Mouse (Mus musculus) limb, embryonic 14.5 days (tissue): ENCODE measurements at regions not wholly inside any gene's neighbourhood (a gene's known extent, or its start where the extent isn't known, plus 50 kb on each side); places are given as distances from the start of the nearest gene placed in this dataset.

ENCODE experiments used
- ATAC-seq: fragments of 200-750 bp; cut with Nextera tagmentation; 2 replicates; pipeline ENCODE4 v1.8.0; 2017; ENCODE audit warnings: low read depth, moderate number of reproducible peaks, moderate TSS enrichment; ENCODE audit not compliant: low FRiP score
- DNase-seq: peaks from one replicate; pipeline ENCODE4 v3.0.0-alpha.2; 2015; ENCODE audit warnings: low spot score
- H3K27ac ChIP-seq: fragments of 300-500 bp; sonication (generic); replicated peaks from 2 replicates; pipeline ENCODE4 v1.5.1; 2014; ENCODE audit warnings: low read depth, mild to moderate bottlenecking, low read length, moderate library complexity, mixed read lengths
- H3K27me3 ChIP-seq: fragments of 300-500 bp; sonication (generic); 2 replicates; pipeline ENCODE4 v1.6.1; 2014; ENCODE audit warnings: low read length, mixed read lengths; ENCODE audit not compliant: control insufficient read depth, insufficient read depth
- H3K36me3 ChIP-seq: fragments of 300-500 bp; sonication (generic); 2 replicates; pipeline ENCODE4 v1.6.1; 2014; ENCODE audit warnings: mild to moderate bottlenecking, low read length, moderate library complexity, mixed read lengths; ENCODE audit not compliant: control insufficient read depth, insufficient read depth
- H3K4me1 ChIP-seq: fragments of 300-500 bp; sonication (generic); 2 replicates; pipeline ENCODE4 v1.6.1; 2014; ENCODE audit warnings: antibody characterized with exemption, low read length, mixed read lengths; ENCODE audit not compliant: control insufficient read depth, insufficient read depth
- H3K4me2 ChIP-seq: fragments of 300-500 bp; sonication (generic); replicated peaks from 2 replicates; pipeline ENCODE4 v1.6.1; 2014; ENCODE audit warnings: low read depth, mild to moderate bottlenecking, low read length, moderate library complexity; ENCODE audit not compliant: severe bottlenecking
- H3K4me3 ChIP-seq: fragments of 300-500 bp; sonication (generic); replicated peaks from 2 replicates; pipeline ENCODE4 v1.5.1; 2014; ENCODE audit warnings: low read length
- H3K9ac ChIP-seq: fragments of 300-500 bp; sonication (generic); 2 replicates; pipeline ENCODE4 v1.6.1; 2014; ENCODE audit warnings: mild to moderate bottlenecking, low read depth, low read length, moderate library complexity; ENCODE audit not compliant: severe bottlenecking
- H3K9me3 ChIP-seq: fragments of 300-500 bp; sonication (generic); 2 replicates; pipeline ENCODE4 v1.6.1; 2016; ENCODE audit warnings: low read length; ENCODE audit not compliant: control insufficient read depth
- POLR2A ChIP-seq: fragments of 200-500 bp; IDR thresholded peaks from 2 replicates; pipeline ENCODE4 v1.8.0; 2012; ENCODE audit warnings: inconsistent platforms, mild to moderate bottlenecking, moderate library complexity, borderline replicate concordance; ENCODE audit not compliant: insufficient read depth, insufficient read length; ENCODE audit errors: extremely low read depth
- whole genome bisulfite sequencing: fragments of 180-500 bp; shearing (Covaris S2); extraction: QIAGEN DNeasy Blood & Tissue Kit; methylation state at CpG from one replicate; pipeline ENCODE4 v1.1.7; 2014; 5-methylcytosine and 5-hydroxymethylcytosine counted together

- DNase-seq: no peak
- TF ChIP-seq POLR2A: no peak
- Histone ChIP-seq H3K36me3 (no peaks in the 10 kb centered on the region), H3K27me3 (no peaks in the 10 kb centered on the region), H3K27ac (no peak overlapping the region), H3K4me1 (peaks cover 11% of the 10 kb centered on the region), H3K9me3 (no peaks in the 10 kb centered on the region), H3K9ac (no peak overlapping the region), H3K4me2 (no peak overlapping the region), H3K4me3 (no peak overlapping the region)
- 49% methylated on average over 8 of the region's 8 CpGs for WGBS
- no peak for ATAC-seq
These were observed 167.9 kb upstream of the Igfbp7 start for GRCm38 (mm10) chr5:77575780-77576179.

- no peak for ATAC-seq
- WGBS: 74% methylated on average over 9 of the region's 9 CpGs
- H3K4me2 ChIP-seq: no peak overlapping the region
- no peaks in the 10 kb centered on the region for H3K36me3 ChIP-seq
- no peak overlapping the region for H3K27ac ChIP-seq
- no peaks in the 10 kb centered on the region for H3K27me3 ChIP-seq
- DNase-seq: no peak
- TF ChIP-seq POLR2A: no peak
- no peaks in the 10 kb centered on the region for H3K9me3 ChIP-seq
- H3K9ac ChIP-seq: no peak overlapping the region
- no peak overlapping the region for H3K4me3 ChIP-seq
- H3K4me1 ChIP-seq: no peaks in the 10 kb centered on the region
These were observed 162.5 kb upstream of the Igfbp7 start for GRCm38 (mm10) chr5:77570364-77570763.

GRCm38 (mm10) chr5:77568121-77568520, 160.3 kb upstream of the Igfbp7 start:
- ATAC-seq: no peak
- no peaks in the 10 kb centered on the region for H3K36me3 ChIP-seq
- no peak overlapping the region for H3K27ac ChIP-seq
- no peak overlapping the region for H3K4me2 ChIP-seq
- TF ChIP-seq POLR2A: no peak
- no peak overlapping the region for H3K9ac ChIP-seq
- H3K4me3 ChIP-seq: no peak overlapping the region
- no peaks in the 10 kb centered on the region for H3K4me1 ChIP-seq
- no peaks in the 10 kb centered on the region for H3K27me3 ChIP-seq
- 83% methylated on average over 5 of the region's 5 CpGs for WGBS
- DNase-seq: no peak
- H3K9me3 ChIP-seq: no peaks in the 10 kb centered on the region

- Histone ChIP-seq H3K9me3 (no peaks in the 10 kb centered on the region), H3K4me2 (no peak overlapping the region), H3K4me3 (no peak overlapping the region), H3K36me3 (no peaks in the 10 kb centered on the region), H3K9ac (no peak overlapping the region), H3K27ac (no peak overlapping the region), H3K27me3 (no peaks in the 10 kb centered on the region), H3K4me1 (no peaks in the 10 kb centered on the region)
- DNase-seq: no peak
- ATAC-seq: no peak
- WGBS: 63% methylated on average over 5 of the region's 5 CpGs
- no peak for TF ChIP-seq POLR2A
These were observed 144.7 kb upstream of the Igfbp7 start for GRCm38 (mm10) chr5:77552580-77552979.

- no peaks in the 10 kb centered on the region for H3K4me1 ChIP-seq
These were observed 144.2 kb upstream of the Igfbp7 start for GRCm38 (mm10) chr5:77552081-77552480.

More at GRCm38 (mm10) chr5:77552081-77552480, 144.2 kb upstream of the Igfbp7 start:
- Histone ChIP-seq H3K27ac (no peak overlapping the region), H3K4me3 (no peak overlapping the region), H3K36me3 (no peaks in the 10 kb centered on the region), H3K9ac (no peak overlapping the region), H3K4me2 (no peak overlapping the region), H3K9me3 (no peaks in the 10 kb centered on the region), H3K27me3 (no peaks in the 10 kb centered on the region)
- DNase-seq (no peak), ATAC-seq (no peak)
- no peak for TF ChIP-seq POLR2A
- 85% methylated on average over 7 of the region's 7 CpGs for WGBS
